Mouse (Mus musculus) thymus, postnatal 25 days (tissue): ENCODE data around the gene Enpp6.
A peak's percentile ranks its signal among the peaks of the same experiment; 100 is the strongest.

ENCODE experiments used
- DNase-seq: peaks from one replicate; pipeline ENCODE4 v3.0.0; 2022

The Enpp6 gene

GRCm38 (mm10) chr8:46986386-46987140, at the start of gene Enpp6:
TSS of gene Enpp6 (plus strand) at chr8:46986887.
- DNase-seq, result no peak

GRCm38 (mm10) chr8:46938218-46938617, 48.5 kb upstream of the Enpp6 start:
- no peak for DNase-seq

- DNase-seq, result peak; percentile 21
Measured at GRCm38 (mm10) chr8:46941295-46941694, 45.4 kb upstream of the Enpp6 start.

- no peak for DNase-seq
Measured at GRCm38 (mm10) chr8:46941731-46942650, 44.7 kb upstream of the Enpp6 start.

GRCm38 (mm10) chr8:46942651-46943024, 44.0 kb upstream of the Enpp6 start:
- DNase-seq, result no peak

GRCm38 (mm10) chr8:46943337-46943736, 43.4 kb upstream of the Enpp6 start:
- no peak for DNase-seq

GRCm38 (mm10) chr8:46946181-46946580, 40.5 kb upstream of the Enpp6 start:
- DNase-seq, result peak; percentile 53

- no peak for DNase-seq
Measured at GRCm38 (mm10) chr8:46948091-46948757, 38.5 kb upstream of the Enpp6 start.

- peak; percentile 65 for DNase-seq
Measured at GRCm38 (mm10) chr8:46953472-46953871, 33.2 kb upstream of the Enpp6 start.

- no peak for DNase-seq
Measured at GRCm38 (mm10) chr8:46962630-46963427, 23.9 kb upstream of the Enpp6 start.

- DNase-seq, result no peak
Measured at GRCm38 (mm10) chr8:46963619-46964145, 23.0 kb upstream of the Enpp6 start.

- DNase-seq, result no peak
Measured at GRCm38 (mm10) chr8:46965812-46966211, 20.9 kb upstream of the Enpp6 start.

GRCm38 (mm10) chr8:46968721-46969120, 18.0 kb upstream of the Enpp6 start:
- no peak for DNase-seq

- no peak for DNase-seq
Measured at GRCm38 (mm10) chr8:46969386-46969785, 17.3 kb upstream of the Enpp6 start.

- no peak for DNase-seq
Measured at GRCm38 (mm10) chr8:46977376-46977775, 9.3 kb upstream of the Enpp6 start.

GRCm38 (mm10) chr8:46982166-46982565, 4.5 kb upstream of the Enpp6 start:
- DNase-seq, result no peak

GRCm38 (mm10) chr8:46982770-46983169, 3.9 kb upstream of the Enpp6 start:
- no peak for DNase-seq

GRCm38 (mm10) chr8:46984647-46985046, 2.0 kb upstream of the Enpp6 start:
- DNase-seq, result no peak

- DNase-seq, result no peak
Measured at GRCm38 (mm10) chr8:46988366-46988765, 1.7 kb downstream of the Enpp6 start.

- no peak for DNase-seq
Measured at GRCm38 (mm10) chr8:46991081-46991480, 4.4 kb downstream of the Enpp6 start.

GRCm38 (mm10) chr8:46992579-46992978, 5.9 kb downstream of the Enpp6 start:
- DNase-seq, result peak; percentile 9
